In genomic region chr13:30656909-30657308, GRCm38 (mm10) we compare ENCODE assay signal across 20 mouse cellular contexts.
"Had no signal": no experiment of that assay in that cellular context is flagged by ENCODE, and none has a peak within 500 bp of the region (broad histone marks: within the 10 kb centered on the region; RNA-seq: fewer than 3 reads in every experiment).

No protein-coding gene starts in this region.

- H3K9me3 ChIP-seq: lung, embryonic 15.5 days; megakaryocyte, embryonic 14.5 days; midbrain, embryonic 13.5 days; midbrain, embryonic 15.5 days; neural tube, embryonic 13.5 days; neural tube, embryonic 15.5 days had no signal

- ATAC-seq: liver, postnatal 0 days; lung, postnatal 0 days; midbrain, embryonic 13.5 days; midbrain, embryonic 15.5 days had no signal

- H3K27ac ChIP-seq: lung, embryonic 15.5 days; macrophage; midbrain, embryonic 13.5 days; midbrain, embryonic 15.5 days; neural tube, embryonic 13.5 days; neural tube, embryonic 15.5 days had no signal

- H3K9ac ChIP-seq: liver, postnatal 0 days; lung, embryonic 15.5 days; midbrain, embryonic 13.5 days; midbrain, embryonic 15.5 days; neural tube, embryonic 13.5 days; neural tube, embryonic 15.5 days had no signal

- DNase-seq: liver, postnatal 0 days; lung, adult 2 months; lung, postnatal 14 days; lung, postnatal 36 days; retina, postnatal 1 day; right cerebral cortex, adult 18-20 months; right cerebral cortex, postnatal 25 days; spleen, adult 18-20 months; thymus, adult 18-20 months; thymus, postnatal 14 days; thymus, postnatal 36 days had no signal

- H3K4me2 ChIP-seq: lung, embryonic 15.5 days; midbrain, embryonic 11.5 days; midbrain, embryonic 13.5 days; midbrain, embryonic 15.5 days; neural tube, embryonic 13.5 days; neural tube, embryonic 15.5 days had no signal

- H3K27me3 ChIP-seq: lung, embryonic 15.5 days; midbrain, embryonic 13.5 days; midbrain, embryonic 15.5 days; neural tube, embryonic 13.5 days; neural tube, embryonic 15.5 days had no signal

- H3K4me3 ChIP-seq: lung, embryonic 15.5 days; megakaryocyte, embryonic 14.5 days; midbrain, embryonic 13.5 days; midbrain, embryonic 15.5 days; neural tube, embryonic 13.5 days; neural tube, embryonic 15.5 days had no signal

- H3K36me3 ChIP-seq: lung, embryonic 15.5 days; midbrain, embryonic 13.5 days; midbrain, embryonic 15.5 days; neural tube, embryonic 13.5 days; neural tube, embryonic 15.5 days had no signal
